Mouse (Mus musculus): Measurements from ENCODE around the gene Gck. TPM values are rescaled to one million over a fixed set of nuclear protein-coding genes. Genes with fewer than 3 reads are reported as not detected.

The Gck gene
- polyA plus RNA-seq, 1 experiment from 2014 or later = 0.44 TPM

DNA sequence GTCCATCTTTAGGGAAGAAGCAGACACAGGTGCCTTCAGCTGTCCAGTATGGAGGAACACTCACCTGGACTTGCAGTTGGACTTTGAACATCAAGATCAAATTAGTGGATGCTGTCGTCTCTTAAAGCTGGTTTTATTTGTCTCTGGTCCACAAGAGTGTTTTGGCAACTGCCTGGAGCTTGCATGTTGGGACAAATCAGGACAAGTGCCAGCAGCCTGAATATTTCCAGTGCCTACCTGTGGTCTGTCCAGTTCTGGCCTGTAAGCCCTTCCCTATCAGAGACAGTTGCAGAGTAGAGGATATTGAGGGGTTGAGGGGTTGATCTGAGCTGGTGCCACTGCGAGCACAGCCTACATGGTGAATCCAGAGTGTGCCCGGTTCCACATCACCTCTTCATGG is 16.9 kb upstream of the Gck start:
- 75% methylated on average over 3 of the region's 3 CpGs for WGBS
- Histone ChIP-seq H3K9ac (ENCODE audit: low read depth, low read length) (no peak overlapping the region), H3K4me2 (replicated peaks; ENCODE audit: low read depth) (no peak overlapping the region), H3K4me1 (replicated peaks; ENCODE audit: control insufficient read depth, insufficient read depth, low read length) (no peaks in the 10 kb centered on the region), H3K36me3 (ENCODE audit: control insufficient read depth, insufficient read depth) (peaks cover 95% of the 10 kb centered on the region), H3K27me3 (replicated peaks; ENCODE audit: control insufficient read depth, insufficient read depth, low read length) (no peaks in the 10 kb centered on the region), H3K4me3 (ENCODE audit: low read depth, low read length) (no peak overlapping the region), H3K9me3 (ENCODE audit: control insufficient read depth) (no peaks in the 10 kb centered on the region), H3K27ac (ENCODE audit: low read depth, low read length) (no peak overlapping the region)
- TF ChIP-seq CTCF (IDR thresholded peaks at IDR 0.05; ENCODE audit: low read depth) = no peak
- ATAC-seq = no peak

- Histone ChIP-seq H3K27ac (ENCODE audit: low read depth, low read length) (no peak overlapping the region), H3K4me3 (ENCODE audit: low read depth, low read length) (no peak overlapping the region), H3K9me3 (ENCODE audit: control insufficient read depth) (no peaks in the 10 kb centered on the region), H3K4me2 (replicated peaks; ENCODE audit: low read depth) (no peak overlapping the region), H3K27me3 (replicated peaks; ENCODE audit: control insufficient read depth, insufficient read depth, low read length) (no peaks in the 10 kb centered on the region), H3K4me1 (replicated peaks; ENCODE audit: control insufficient read depth, insufficient read depth, low read length) (no peaks in the 10 kb centered on the region), H3K9ac (ENCODE audit: low read depth, low read length) (no peak overlapping the region), H3K36me3 (ENCODE audit: control insufficient read depth, insufficient read depth) (peaks cover 96% of the 10 kb centered on the region)
- WGBS = 89% methylated on average over 11 of the region's 11 CpGs
- TF ChIP-seq CTCF (IDR thresholded peaks at IDR 0.05; ENCODE audit: low read depth) = no peak
- no peak for ATAC-seq
Measured at GRCm38 (mm10) chr11:5965865-5966264, 16.0 kb upstream of the Gck start.

DNA sequence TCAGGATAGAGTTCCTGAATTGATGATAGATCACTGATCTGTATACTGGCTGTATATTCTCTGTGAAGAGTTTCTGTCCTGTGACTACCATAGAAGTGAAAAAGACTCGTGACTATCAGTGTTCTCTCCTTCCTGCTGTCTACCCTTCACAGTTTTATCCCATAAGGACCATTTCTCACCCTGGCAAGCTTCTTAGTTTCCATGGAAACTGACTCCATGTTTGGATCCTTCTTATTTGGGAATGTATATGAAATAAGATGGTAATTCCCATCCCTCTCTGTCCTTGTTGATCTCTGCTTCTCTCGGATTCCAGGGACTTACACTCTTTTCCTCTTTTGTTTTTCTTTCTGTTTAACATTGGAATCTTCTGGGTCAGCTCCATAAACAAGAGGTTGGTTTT is 10.2 kb upstream of the Gck start:
- Histone ChIP-seq H3K27ac (ENCODE audit: low read depth, low read length) (no peak overlapping the region), H3K27me3 (replicated peaks; ENCODE audit: control insufficient read depth, insufficient read depth, low read length) (no peaks in the 10 kb centered on the region), H3K9ac (ENCODE audit: low read depth, low read length) (no peak overlapping the region), H3K4me1 (replicated peaks; ENCODE audit: control insufficient read depth, insufficient read depth, low read length) (peaks cover 7% of the 10 kb centered on the region; the same call in 1 of the 2 replicates), H3K4me3 (ENCODE audit: low read depth, low read length) (no peak overlapping the region), H3K9me3 (ENCODE audit: control insufficient read depth) (no peaks in the 10 kb centered on the region), H3K4me2 (replicated peaks; ENCODE audit: low read depth) (no peak overlapping the region), H3K36me3 (ENCODE audit: control insufficient read depth, insufficient read depth) (peaks cover 48% of the 10 kb centered on the region)
- ATAC-seq = no peak
- TF ChIP-seq CTCF (IDR thresholded peaks at IDR 0.05; ENCODE audit: low read depth) = no peak
- 75% methylated on average over 2 of the region's 2 CpGs for WGBS

DNA sequence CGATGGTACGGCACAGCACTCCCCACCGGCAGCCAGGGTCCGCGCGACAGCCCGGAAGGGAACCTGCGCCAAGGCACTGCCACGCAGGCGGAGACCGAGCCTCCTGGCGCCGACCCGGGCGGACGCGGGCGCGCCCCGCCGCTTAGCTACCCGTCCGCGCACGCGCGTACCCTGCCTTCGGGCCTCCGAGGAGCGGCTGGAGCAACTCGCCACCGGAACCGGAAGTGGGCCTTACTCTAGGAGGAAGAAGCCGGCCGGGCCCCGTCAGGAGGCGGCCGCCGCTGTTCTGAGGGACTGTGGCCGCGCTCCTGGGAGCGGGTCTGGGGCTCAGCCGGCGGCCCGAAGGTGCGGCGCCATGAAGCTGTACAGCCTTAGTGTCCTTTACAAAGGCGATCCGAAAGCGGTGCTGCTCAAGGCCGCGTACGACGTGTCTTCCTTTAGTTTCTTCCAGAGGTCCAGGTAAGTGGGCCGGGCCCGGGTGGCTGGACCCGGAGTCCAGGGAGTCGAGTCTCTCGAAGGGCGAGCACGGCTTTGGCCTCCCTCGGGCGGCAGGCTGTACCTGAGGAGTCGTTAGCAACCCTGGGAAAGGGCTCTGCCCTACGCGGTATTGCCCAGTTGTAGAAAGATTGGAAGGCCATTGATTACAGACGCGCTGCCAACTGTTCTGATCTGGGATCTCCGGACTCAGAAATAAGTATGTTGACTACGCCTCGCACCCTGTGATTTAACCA is 5.8 kb upstream of the Gck start, which contains the start of gene Ykt6:
Gene Ykt6 (plus strand): TSS at position 148 of the 731 bp plus-strand sequence.
- WGBS = under 1% methylated on average over 71 of the region's 71 CpGs

DNA sequence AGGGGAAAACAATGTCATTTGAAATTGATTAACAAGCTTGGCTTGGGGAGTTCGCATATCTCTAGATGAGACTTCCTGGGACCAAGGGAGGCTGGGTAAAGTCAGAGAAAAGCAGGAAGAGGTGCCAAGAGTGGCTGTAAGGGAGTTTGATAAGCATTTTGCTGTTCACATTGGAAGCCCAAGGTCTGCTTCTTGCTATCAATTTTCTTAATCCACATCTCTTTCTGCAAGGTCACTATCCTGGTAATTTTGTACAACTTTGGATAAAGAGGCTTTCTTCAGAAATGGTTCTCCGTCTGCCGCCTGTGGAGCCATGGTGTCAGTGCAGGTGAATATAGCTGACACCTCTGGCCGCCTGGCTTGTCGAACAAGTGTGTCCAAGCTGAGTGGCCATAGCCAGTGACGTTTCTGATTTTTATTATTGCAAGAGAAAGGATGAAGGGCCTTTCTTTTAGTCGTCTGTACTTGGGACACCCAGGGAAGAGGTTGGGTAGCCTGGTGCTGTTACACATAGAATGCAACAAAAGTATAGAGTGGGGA is 5.2 kb upstream of the Gck start:
- peak overlapping the region; percentile 83 for H3K4me2 ChIP-seq (replicated peaks; ENCODE audit: low read depth)
- 4% methylated on average over 7 of the region's 7 CpGs for WGBS
- H3K36me3 ChIP-seq (ENCODE audit: control insufficient read depth, insufficient read depth) = no peaks in the 10 kb centered on the region; the same call in 1 of the 2 replicates
- peak; percentile 81 for ATAC-seq
- peaks cover 7% of the 10 kb centered on the region; the same call in 1 of the 2 replicates for H3K4me1 ChIP-seq (replicated peaks; ENCODE audit: control insufficient read depth, insufficient read depth, low read length)
- peak overlapping the region; percentile 97 for H3K9ac ChIP-seq (ENCODE audit: low read depth, low read length)
- peak; percentile 57 for TF ChIP-seq CTCF (IDR thresholded peaks at IDR 0.05; ENCODE audit: low read depth)
- H3K4me3 ChIP-seq (ENCODE audit: low read depth, low read length) = peak overlapping the region; percentile 94
- peak overlapping the region; percentile 92 for H3K27ac ChIP-seq (ENCODE audit: low read depth, low read length)
- H3K27me3 ChIP-seq (replicated peaks; ENCODE audit: control insufficient read depth, insufficient read depth, low read length) = no peaks in the 10 kb centered on the region
- no peaks in the 10 kb centered on the region for H3K9me3 ChIP-seq (ENCODE audit: control insufficient read depth)

More for the DNA sequence above, 5.8 kb upstream of the Gck start, which contains the start of gene Ykt6:
- Histone ChIP-seq H3K27me3 (replicated peaks; ENCODE audit: control insufficient read depth, insufficient read depth, low read length) (no peaks in the 10 kb centered on the region), H3K4me3 (ENCODE audit: low read depth, low read length) (peak within 1 kb of the TSS; percentile 94), H3K4me2 (replicated peaks; ENCODE audit: low read depth) (peak within 1 kb of the TSS; percentile 83), H3K4me1 (replicated peaks; ENCODE audit: control insufficient read depth, insufficient read depth, low read length) (peaks cover 7% of the 10 kb centered on the region; the same call in 1 of the 2 replicates), H3K9me3 (ENCODE audit: control insufficient read depth) (no peaks in the 10 kb centered on the region), H3K36me3 (ENCODE audit: control insufficient read depth, insufficient read depth) (peaks cover 5% of the 10 kb centered on the region), H3K9ac (ENCODE audit: low read depth, low read length) (peak within 1 kb of the TSS; percentile 97), H3K27ac (ENCODE audit: low read depth, low read length) (peak within 1 kb of the TSS; percentile 92)
- peak; percentile 97 for ATAC-seq
- TF ChIP-seq CTCF (IDR thresholded peaks at IDR 0.05; ENCODE audit: low read depth) = no peak

DNA sequence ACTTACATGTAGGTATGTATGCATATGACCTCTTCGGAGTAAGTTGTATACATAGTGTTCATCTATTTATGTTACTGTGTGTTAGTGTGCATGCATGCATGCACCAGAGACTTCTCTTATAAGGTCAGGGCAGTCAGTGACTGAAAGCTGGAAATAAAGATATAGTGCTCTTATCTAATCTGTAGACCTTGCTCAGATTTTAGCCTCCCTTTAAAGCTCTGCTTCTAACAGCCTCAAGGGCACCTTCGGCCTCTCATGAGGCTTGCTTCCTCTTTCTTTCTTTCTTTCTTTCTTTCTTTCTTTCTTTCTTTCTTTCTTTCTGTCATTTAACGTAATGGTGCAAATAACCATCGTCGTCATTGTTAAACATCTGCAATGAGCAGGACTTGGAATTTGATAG is 4.6 kb upstream of the Gck start:
- Histone ChIP-seq H3K4me2 (replicated peaks; ENCODE audit: low read depth) (peak overlapping the region; percentile 83), H3K4me3 (ENCODE audit: low read depth, low read length) (no peak overlapping the region), H3K4me1 (replicated peaks; ENCODE audit: control insufficient read depth, insufficient read depth, low read length) (peaks cover 7% of the 10 kb centered on the region; the same call in 1 of the 2 replicates), H3K9me3 (ENCODE audit: control insufficient read depth) (no peaks in the 10 kb centered on the region), H3K36me3 (ENCODE audit: control insufficient read depth, insufficient read depth) (no peaks in the 10 kb centered on the region; the same call in 1 of the 2 replicates), H3K27me3 (replicated peaks; ENCODE audit: control insufficient read depth, insufficient read depth, low read length) (no peaks in the 10 kb centered on the region), H3K27ac (ENCODE audit: low read depth, low read length) (peak overlapping the region; percentile 92), H3K9ac (ENCODE audit: low read depth, low read length) (no peak overlapping the region)
- no peak for ATAC-seq
- no peak for TF ChIP-seq CTCF (IDR thresholded peaks at IDR 0.05; ENCODE audit: low read depth)
- 63% methylated on average over 5 of the region's 5 CpGs for WGBS

Measured in intestine, postnatal 0 days (tissue).